Mouse (Mus musculus) forebrain, embryonic 16.5 days (tissue): ENCODE results near the gene Mlycd. TPM values are rescaled to one million over a fixed set of nuclear protein-coding genes. Genes with fewer than 3 reads are reported as not detected.
"Not testable (repeated sequence)": the region's sequence is repeated elsewhere in the genome, so short reads cannot be mapped to it uniquely, and the experiment has no call there.

Experiments used
- ATAC-seq: fragments of 200-750 bp; cut with Nextera tagmentation; 2 replicates; pipeline ENCODE4 v1.8.0; 2017; ENCODE audit warnings: mild to moderate bottlenecking, moderate library complexity
- H3K27ac ChIP-seq: fragments of 300-500 bp; sonication (generic); 2 replicates; pipeline ENCODE4 v1.5.1; 2014; ENCODE audit warnings: low read length, control low read depth
- H3K27me3 ChIP-seq: fragments of 300-500 bp; sonication (generic); replicated peaks from 2 replicates; pipeline ENCODE4 v1.6.1; 2014; ENCODE audit warnings: low read length; ENCODE audit not compliant: control insufficient read depth, insufficient read depth
- H3K36me3 ChIP-seq: fragments of 300-500 bp; sonication (generic); 2 replicates; pipeline ENCODE4 v1.6.1; 2014; ENCODE audit not compliant: control insufficient read depth, insufficient read depth
- H3K4me1 ChIP-seq: fragments of 300-500 bp; sonication (generic); replicated peaks from 2 replicates; pipeline ENCODE4 v1.6.1; 2014; ENCODE audit warnings: low read length; ENCODE audit not compliant: control insufficient read depth, insufficient read depth
- H3K4me2 ChIP-seq: fragments of 300-500 bp; sonication (generic); 2 replicates; pipeline ENCODE4 v1.6.1; 2014; ENCODE audit warnings: mild to moderate bottlenecking, low read length, control low read depth
- H3K4me3 ChIP-seq: fragments of 300-500 bp; sonication (generic); replicated peaks from 2 replicates; pipeline ENCODE4 v1.5.1; 2014; ENCODE audit warnings: mild to moderate bottlenecking, low read length, control low read depth
- H3K9ac ChIP-seq: fragments of 300-500 bp; sonication (generic); replicated peaks from 2 replicates; pipeline ENCODE4 v1.6.1; 2014; ENCODE audit warnings: low read depth, low read length, control low read depth
- H3K9me3 ChIP-seq: fragments of 300-500 bp; sonication (generic); 2 replicates; pipeline ENCODE4 v1.6.1; 2016; ENCODE audit warnings: low read length; ENCODE audit not compliant: control insufficient read depth
- WGBS: fragments of 180-500 bp; shearing (Covaris S2); extraction: QIAGEN DNeasy Blood & Tissue Kit; methylation state at CpG from one replicate; pipeline ENCODE4 v1.1.7; 2014; 5-methylcytosine and 5-hydroxymethylcytosine counted together
- polyA plus RNA-seq: library from polyadenylated mRNA; unstranded; fragments of >200 nt; fragmentation: Nextera tagmentation; extraction: Ambion mirVana; gene quantifications from 2 replicates; pipeline ENCODE4 v1.2.1, GENCODE M21; 2015

The Mlycd gene
- polyA plus RNA-seq, 1 experiment from 2014 or later, result 13.9 TPM

- Histone ChIP-seq H3K4me1 (no peaks in the 10 kb centered on the region), H3K27me3 (no peaks in the 10 kb centered on the region), H3K4me2 (no peak overlapping the region), H3K9ac (no peak overlapping the region), H3K4me3 (no peak overlapping the region), H3K36me3 (no peaks in the 10 kb centered on the region), H3K9me3 (no peaks in the 10 kb centered on the region), H3K27ac (no peak overlapping the region)
- ATAC-seq, result no peak
- WGBS, result 79% methylated on average over 6 of the region's 8 CpGs
Measured at GRCm38 (mm10) chr8:119360686-119361295, 33.9 kb upstream of the Mlycd start.

DNA sequence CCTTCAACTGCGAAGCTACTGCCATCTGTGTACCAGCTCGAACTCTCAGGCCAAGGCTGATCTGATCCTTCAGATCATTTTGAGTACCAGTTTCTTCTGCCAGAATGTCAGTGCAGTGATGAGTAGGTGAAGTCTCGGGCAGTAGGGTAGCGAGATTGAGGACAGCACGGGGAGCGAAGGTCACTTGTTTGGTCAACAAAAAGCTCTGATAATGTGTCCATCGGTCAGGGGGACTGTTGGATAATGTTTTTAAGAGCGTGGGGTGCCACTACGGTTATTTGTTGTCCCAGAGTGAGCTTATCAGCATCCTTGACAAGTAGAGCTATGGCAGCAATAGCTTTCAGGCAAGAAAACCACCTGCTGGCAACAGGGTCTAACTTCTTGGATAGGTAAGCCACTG lies 20.0 kb upstream of the Mlycd start:
- H3K36me3 ChIP-seq, H3K4me3 ChIP-seq, H3K4me2 ChIP-seq, H3K9ac ChIP-seq, H3K9me3 ChIP-seq, H3K4me1 ChIP-seq, H3K27ac ChIP-seq, H3K27me3 ChIP-seq, ATAC-seq: not testable (repeated sequence)
- 89% methylated on average over 9 of the region's 9 CpGs for WGBS

- Histone ChIP-seq H3K27ac (no peak overlapping the region), H3K9me3 (no peaks in the 10 kb centered on the region), H3K4me3 (no peak overlapping the region), H3K4me1 (no peaks in the 10 kb centered on the region), H3K36me3 (no peaks in the 10 kb centered on the region), H3K4me2 (no peak overlapping the region), H3K9ac (no peak overlapping the region), H3K27me3 (no peaks in the 10 kb centered on the region)
- no peak for ATAC-seq
- 55% methylated on average over 7 of the region's 7 CpGs for WGBS
Measured at GRCm38 (mm10) chr8:119378476-119378875, 16.2 kb upstream of the Mlycd start.

- Histone ChIP-seq H3K36me3 (no peaks in the 10 kb centered on the region), H3K9me3 (no peaks in the 10 kb centered on the region), H3K27ac (no peak overlapping the region), H3K4me2 (no peak overlapping the region), H3K27me3 (no peaks in the 10 kb centered on the region), H3K9ac (no peak overlapping the region), H3K4me1 (no peaks in the 10 kb centered on the region), H3K4me3 (no peak overlapping the region)
- ATAC-seq, result no peak
- 31% methylated on average over 4 of the region's 4 CpGs for WGBS
Measured at GRCm38 (mm10) chr8:119380619-119381018, 14.1 kb upstream of the Mlycd start.

- no peak overlapping the region for H3K4me3 ChIP-seq
- ATAC-seq, result 0 out of 2 replicates have a peak, but pooled peaks have one; percentile 23
- 0 out of 2 replicates have a peak, but pooled peaks cover 4% of the 10 kb centered on the region for H3K27me3 ChIP-seq
- H3K36me3 ChIP-seq, result no peaks in the 10 kb centered on the region
- H3K9ac ChIP-seq, result no peak overlapping the region
- 19% methylated on average over 10 of the region's 10 CpGs for WGBS
- H3K9me3 ChIP-seq, result no peaks in the 10 kb centered on the region
- H3K4me2 ChIP-seq, result no peak overlapping the region
- H3K27ac ChIP-seq, result no peak overlapping the region
- no peaks in the 10 kb centered on the region for H3K4me1 ChIP-seq
Measured at GRCm38 (mm10) chr8:119384478-119384877, 10.2 kb upstream of the Mlycd start.

GRCm38 (mm10) chr8:119385854-119386253 lies 8.8 kb upstream of the Mlycd start:
- 0 out of 2 replicates have a peak, but pooled peaks cover 4% of the 10 kb centered on the region for H3K27me3 ChIP-seq
- H3K9ac ChIP-seq, result no peak overlapping the region
- no peak for ATAC-seq
- H3K27ac ChIP-seq, result no peak overlapping the region
- no peaks in the 10 kb centered on the region for H3K4me1 ChIP-seq
- no peak overlapping the region for H3K4me3 ChIP-seq
- WGBS, result 77% methylated on average over 6 of the region's 6 CpGs
- H3K4me2 ChIP-seq, result no peak overlapping the region
- no peaks in the 10 kb centered on the region for H3K36me3 ChIP-seq
- H3K9me3 ChIP-seq, result no peaks in the 10 kb centered on the region

GRCm38 (mm10) chr8:119386988-119387387 lies 7.7 kb upstream of the Mlycd start:
- whole genome bisulfite sequencing, result 76% methylated on average over 6 of the region's 6 CpGs
- Histone ChIP-seq H3K27ac (no peak overlapping the region), H3K27me3 (0 out of 2 replicates have a peak, but pooled peaks cover 4% of the 10 kb centered on the region)

GRCm38 (mm10) chr8:119394097-119394496 lies 581 bp upstream of the Mlycd start:
- H3K27ac ChIP-seq, result peak overlapping the region; percentile 85
- 78% methylated on average over 9 of the region's 9 CpGs for WGBS
- H3K27me3 ChIP-seq, result no peaks in the 10 kb centered on the region
- ATAC-seq, result no peak
- H3K4me3 ChIP-seq, result peak overlapping the region; percentile 88
- H3K9me3 ChIP-seq, result no peaks in the 10 kb centered on the region
- H3K36me3 ChIP-seq, result peaks cover 3% of the 10 kb centered on the region; the same call in 1 of the 2 replicates
- H3K4me1 ChIP-seq, result peaks cover 16% of the 10 kb centered on the region
- peak overlapping the region; percentile 92 for H3K9ac ChIP-seq
- peak overlapping the region; percentile 98 for H3K4me2 ChIP-seq

More at GRCm38 (mm10) chr8:119386988-119387387, 7.7 kb upstream of the Mlycd start:
- no peak overlapping the region for H3K4me3 ChIP-seq
- H3K9me3 ChIP-seq, result no peaks in the 10 kb centered on the region
- no peak for ATAC-seq
- no peaks in the 10 kb centered on the region for H3K4me1 ChIP-seq
- no peak overlapping the region for H3K9ac ChIP-seq
- H3K36me3 ChIP-seq, result no peaks in the 10 kb centered on the region
- no peak overlapping the region for H3K4me2 ChIP-seq

GRCm38 (mm10) chr8:119395072-119395950 lies 633 bp downstream of the Mlycd start:
- Histone ChIP-seq H3K4me1 (peaks cover 16% of the 10 kb centered on the region), H3K27me3 (no peaks in the 10 kb centered on the region), H3K9me3 (no peaks in the 10 kb centered on the region), H3K9ac (peak overlapping the region; percentile 92), H3K4me2 (peak overlapping the region; percentile 98), H3K4me3 (peak overlapping the region; percentile 88), H3K27ac (peak overlapping the region; percentile 85), H3K36me3 (peaks cover 3% of the 10 kb centered on the region; the same call in 1 of the 2 replicates)
- 6% methylated on average over 70 of the region's 83 CpGs for WGBS
- peak; percentile 64 for ATAC-seq
